Mouse (Mus musculus): Measurements from ENCODE around the gene Ccdc149.

Gene Ccdc149

GRCm38 (mm10) chr5:52370901-52371300, 100.4 kb downstream of the Ccdc149 start:
- DNase-seq (ENCODE audit: low spot score) = no peak

DNA sequence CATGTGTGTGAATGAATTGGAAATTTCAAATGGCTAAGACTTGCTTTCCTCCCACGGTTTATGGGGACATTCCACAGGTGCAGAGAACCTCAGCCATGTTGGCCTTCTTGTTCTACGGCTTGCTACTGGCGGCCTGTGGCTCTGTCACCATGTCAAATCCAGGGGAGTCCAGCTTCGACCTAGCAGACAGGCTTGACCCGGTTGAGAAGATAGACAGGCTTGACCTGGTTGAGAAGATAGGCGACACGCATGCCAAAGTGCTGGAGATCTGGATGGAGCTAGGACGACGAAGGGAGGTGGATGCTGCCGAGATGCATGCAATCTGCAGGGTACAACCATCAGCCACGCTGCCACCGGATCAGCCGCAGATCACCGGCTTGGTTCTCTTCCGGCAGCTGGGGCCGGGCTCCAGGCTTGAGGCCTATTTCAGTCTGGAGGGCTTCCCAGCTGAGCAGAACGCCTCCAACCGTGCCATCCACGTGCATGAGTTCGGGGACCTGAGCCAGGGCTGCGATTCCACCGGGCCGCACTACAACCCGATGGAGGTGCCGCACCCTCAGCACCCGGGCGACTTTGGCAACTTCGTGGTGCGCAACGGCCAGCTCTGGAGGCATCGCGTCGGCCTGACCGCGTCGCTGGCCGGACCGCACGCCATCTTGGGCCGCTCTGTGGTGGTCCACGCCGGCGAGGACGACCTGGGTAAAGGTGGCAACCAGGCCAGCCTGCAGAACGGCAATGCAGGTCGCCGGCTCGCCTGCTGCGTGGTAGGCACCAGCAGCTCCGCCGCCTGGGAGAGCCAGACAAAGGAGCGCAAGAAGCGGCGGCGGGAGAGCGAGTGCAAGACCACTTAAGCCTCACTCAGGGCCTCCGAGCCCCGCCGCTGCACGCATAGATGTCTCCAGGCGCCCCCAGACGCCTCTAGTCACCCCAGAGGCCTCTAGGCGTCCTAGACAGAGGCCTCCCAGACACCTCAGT, 103.2 kb downstream of the Ccdc149 start:
- no peak for DNase-seq (ENCODE audit: low spot score)

DNA sequence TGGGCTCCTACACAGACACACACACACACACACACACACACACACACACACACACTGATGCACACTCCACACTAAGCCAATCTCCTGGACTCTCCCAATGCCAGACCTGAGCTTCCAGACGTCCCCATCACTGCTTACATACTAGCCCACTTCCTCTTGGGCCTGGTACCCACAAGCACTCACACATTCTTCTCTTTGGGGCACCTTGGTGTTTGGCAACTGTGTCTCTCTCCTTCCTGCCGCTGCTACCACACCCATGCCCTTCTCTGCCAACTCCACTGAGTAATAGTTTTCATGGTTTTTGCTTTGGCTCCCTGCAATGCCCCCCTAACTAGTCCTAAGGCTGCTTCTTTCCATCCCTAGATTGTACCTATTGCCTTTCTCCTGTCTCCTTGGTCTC, 104.7 kb downstream of the Ccdc149 start:
- no peak for DNase-seq (ENCODE audit: low spot score)

- DNase-seq (ENCODE audit: low spot score) = no peak
Measured at GRCm38 (mm10) chr5:52365930-52366329, 105.4 kb downstream of the Ccdc149 start.

GRCm38 (mm10) chr5:52364521-52364920, 106.8 kb downstream of the Ccdc149 start:
- peak; percentile 59 for DNase-seq (ENCODE audit: low spot score)

GRCm38 (mm10) chr5:52363468-52364150, 107.7 kb downstream of the Ccdc149 start, which contains the start of gene Sod3:
Sod3 (plus strand) TSS chr5:52363791.
- DNase-seq (ENCODE audit: low spot score) = peak; percentile 77

GRCm38 (mm10) chr5:52362776-52363467, 108.4 kb downstream of the Ccdc149 start:
- no peak for DNase-seq (ENCODE audit: low spot score)

DNA sequence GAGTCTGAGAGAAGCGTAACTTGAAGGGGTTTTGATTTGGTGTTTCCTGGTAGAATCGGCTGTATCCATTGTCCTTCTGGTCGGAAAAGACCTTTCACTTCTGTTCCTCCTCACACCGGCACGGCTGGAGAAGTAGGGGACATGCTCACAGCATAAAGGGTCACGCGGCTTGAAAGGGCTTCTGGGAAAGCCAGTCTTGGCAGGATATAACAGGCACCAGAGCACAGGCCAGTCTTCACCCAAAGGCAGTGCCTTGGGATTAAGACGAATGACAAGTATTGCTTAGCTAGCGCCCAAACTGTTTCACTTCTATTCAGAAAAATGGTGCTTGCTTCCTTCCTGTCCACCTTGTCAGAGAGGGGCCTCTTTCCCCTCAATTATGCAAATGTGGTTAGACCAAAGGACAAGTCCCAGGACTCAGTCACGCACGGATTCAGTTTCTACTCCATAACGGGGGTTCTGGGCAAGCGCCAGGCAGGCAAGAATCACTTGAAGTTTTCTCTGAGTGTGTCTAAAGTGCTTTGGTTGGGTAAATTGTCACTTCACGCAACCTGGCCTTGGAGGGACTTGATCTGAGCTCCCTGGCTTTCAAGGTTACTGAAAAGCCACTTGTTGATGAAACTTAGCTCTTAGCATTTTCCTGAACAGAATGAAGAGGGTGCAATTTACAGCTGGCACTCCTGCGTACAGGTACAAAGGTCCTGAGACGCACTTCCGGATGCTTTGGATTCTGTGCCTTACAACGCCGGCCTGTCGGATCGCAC, 110.9 kb downstream of the Ccdc149 start:
- DNase-seq (ENCODE audit: low spot score) = peak; percentile 79

GRCm38 (mm10) chr5:52358120-52358519, 113.2 kb downstream of the Ccdc149 start:
- DNase-seq (ENCODE audit: low spot score) = no peak

- peak; percentile 59 for DNase-seq (ENCODE audit: low spot score)
Measured at GRCm38 (mm10) chr5:52357175-52357754, 114.1 kb downstream of the Ccdc149 start.

DNA sequence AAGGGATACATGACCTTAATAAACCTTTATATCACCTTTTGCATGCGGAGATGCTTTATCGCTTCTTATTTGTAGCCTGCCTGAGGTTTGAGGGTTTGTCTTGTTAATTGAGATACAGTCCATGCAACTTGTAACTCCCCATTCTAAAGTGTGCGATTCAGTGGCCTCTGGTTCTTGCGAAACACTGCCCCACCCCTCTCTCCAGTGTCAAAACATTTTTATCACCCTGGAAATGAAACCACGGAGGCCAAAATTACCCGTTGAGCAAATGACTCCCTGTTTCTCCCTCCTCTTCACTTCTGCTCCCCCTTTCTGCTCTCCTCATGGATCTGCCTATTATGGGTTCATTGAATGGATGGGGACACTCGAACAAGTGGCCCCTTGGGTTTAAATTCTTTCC, 115.7 kb downstream of the Ccdc149 start:
- no peak for DNase-seq (ENCODE audit: low spot score)

DNA sequence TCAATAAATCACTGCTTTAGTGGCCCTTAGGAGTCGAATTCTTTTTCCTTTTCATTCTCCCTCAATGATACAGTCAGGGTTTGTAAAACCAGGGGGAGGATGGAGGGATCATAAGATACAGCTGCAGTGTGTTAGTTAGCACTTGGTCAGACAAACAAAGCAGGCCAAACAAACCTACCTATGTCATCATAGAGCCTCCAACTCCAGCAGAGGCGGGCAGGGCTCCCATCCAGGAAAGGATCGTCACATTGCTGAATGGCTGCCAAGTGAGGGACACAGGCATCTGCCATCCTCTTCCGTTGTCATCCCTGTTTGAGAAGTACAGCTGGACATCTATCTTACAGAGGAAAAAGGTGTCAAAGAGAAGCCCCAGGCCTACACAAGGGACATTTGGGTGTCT, 116.9 kb downstream of the Ccdc149 start:
- DNase-seq (ENCODE audit: low spot score) = no peak

DNA sequence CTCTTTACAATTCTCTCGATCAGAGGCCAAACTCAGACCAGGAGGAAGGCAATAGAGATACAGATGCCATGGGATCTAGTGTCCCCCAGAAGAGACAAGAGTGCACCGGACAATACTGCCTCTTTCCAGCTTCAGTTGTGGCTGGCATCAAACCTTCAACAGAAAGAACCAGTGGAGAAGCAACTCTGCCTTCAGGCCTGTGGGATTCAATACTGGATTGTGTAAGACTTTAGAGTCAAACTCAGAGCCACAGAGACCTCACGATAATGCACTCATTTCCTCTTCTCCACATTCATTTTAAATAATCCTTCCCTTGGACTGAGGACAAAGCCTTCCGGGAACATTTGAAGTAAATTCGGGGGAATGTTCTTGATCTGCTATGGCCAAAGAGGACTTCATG, 118.6 kb downstream of the Ccdc149 start:
- no peak for DNase-seq (ENCODE audit: low spot score)

DNA sequence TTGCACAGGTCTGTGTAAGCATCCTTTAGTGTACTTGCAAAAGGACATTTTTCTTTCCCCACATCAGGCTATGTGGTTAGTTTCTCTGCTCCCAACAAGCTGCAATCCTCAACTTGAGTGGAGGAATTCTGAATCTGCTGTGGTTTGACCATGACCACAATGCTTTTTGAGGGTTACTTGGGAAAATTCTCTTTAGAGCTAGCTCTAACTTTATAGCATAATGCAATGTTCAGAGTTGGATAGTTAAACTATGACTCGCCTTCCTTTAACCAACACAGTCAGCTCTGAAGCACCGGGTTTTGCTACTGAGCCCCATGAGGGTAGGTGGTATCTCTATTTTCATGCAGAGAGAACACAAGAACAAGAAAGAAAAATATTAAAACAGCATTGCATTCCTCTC, 119.8 kb downstream of the Ccdc149 start:
- DNase-seq (ENCODE audit: low spot score) = no peak

DNA sequence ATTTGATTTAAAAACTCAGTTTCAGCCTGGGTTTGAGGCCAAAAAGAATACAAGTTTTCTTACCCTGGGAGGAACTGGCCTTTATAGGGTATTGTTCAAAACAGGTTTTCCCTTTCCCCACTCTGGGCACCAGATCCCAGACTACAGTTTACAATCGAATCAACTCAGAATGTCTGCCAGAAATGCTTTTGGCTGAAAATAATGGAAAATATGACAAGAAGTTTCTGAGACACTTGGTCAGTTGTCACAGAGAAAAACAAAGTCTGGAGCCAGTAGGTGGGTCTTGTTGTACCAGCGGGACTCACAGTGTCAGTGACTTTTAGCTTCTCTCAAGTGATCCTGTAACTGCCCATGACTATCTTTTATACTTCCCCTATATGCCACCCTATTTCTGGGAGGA, 120.9 kb downstream of the Ccdc149 start:
- no peak for DNase-seq (ENCODE audit: low spot score)

GRCm38 (mm10) chr5:52346890-52347289, 124.4 kb downstream of the Ccdc149 start:
- DNase-seq (ENCODE audit: low spot score) = no peak

DNA sequence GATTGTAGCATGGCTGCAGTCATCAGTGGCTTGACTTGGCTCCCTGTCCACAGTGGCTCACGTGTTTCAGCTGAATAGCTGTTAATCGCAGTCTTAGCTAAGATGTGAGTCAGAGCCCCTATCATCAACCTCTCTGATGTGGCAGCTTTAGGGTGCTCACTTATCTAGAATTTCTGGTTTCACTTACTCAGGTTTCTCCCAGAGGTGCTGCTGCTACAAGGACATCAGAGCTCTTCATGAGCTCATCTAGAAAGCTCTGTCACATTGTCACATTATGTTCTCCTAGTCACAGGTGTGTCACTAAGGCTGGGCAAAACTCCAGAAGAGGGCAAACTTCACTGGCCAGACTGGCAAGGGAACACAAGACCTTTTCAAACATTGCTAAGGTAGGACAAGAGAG, 132.2 kb downstream of the Ccdc149 start:
- no peak for DNase-seq (ENCODE audit: low spot score)

GRCm38 (mm10) chr5:52335590-52335989, 135.7 kb downstream of the Ccdc149 start:
- DNase-seq (ENCODE audit: low spot score) = no peak

GRCm38 (mm10) chr5:52332120-52332519, 139.2 kb downstream of the Ccdc149 start:
- DNase-seq (ENCODE audit: low spot score) = no peak

All from yolk sac, embryonic 10.5 days (tissue).